Mouse (Mus musculus) kidney, postnatal 25 days (tissue): Measurements from ENCODE around the gene Tmem132c.
A peak's percentile ranks its signal among the peaks of the same experiment; 100 is the strongest.

Experiments used
- DNase-seq, 2 experiments: peaks; one replicate each; pipeline ENCODE4 v3.0.0; 2021; ENCODE audit warnings: mixed read lengths in 2 of 2

The Tmem132c gene

GRCm38 (mm10) chr5:127431561-127431960 lies 190.0 kb downstream of the Tmem132c start:
- DNase-seq, result no peak

GRCm38 (mm10) chr5:127436836-127437235 lies 195.2 kb downstream of the Tmem132c start:
- no peak for DNase-seq

GRCm38 (mm10) chr5:127438639-127439038 lies 197.0 kb downstream of the Tmem132c start:
- DNase-seq, result no peak

DNA sequence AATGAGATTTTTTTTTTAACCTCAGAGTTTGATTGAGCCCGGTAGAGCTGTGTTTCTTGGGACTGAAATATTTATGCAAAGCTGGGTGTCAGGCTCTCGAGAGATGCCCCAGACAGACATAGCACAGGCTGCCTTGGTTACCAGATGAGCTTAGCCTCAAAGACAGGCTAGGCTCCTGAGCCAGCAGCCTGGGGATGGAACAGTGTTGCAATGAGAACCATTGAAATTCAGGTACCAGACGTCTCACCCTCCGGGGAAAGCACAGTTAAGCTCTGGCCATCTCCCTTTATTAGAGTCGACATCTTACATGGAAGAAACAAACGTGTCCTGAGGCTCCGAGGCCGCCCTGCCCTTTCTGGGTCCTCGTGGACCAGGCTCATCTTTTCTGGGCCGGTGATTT lies 200.4 kb downstream of the Tmem132c start:
- DNase-seq, result no peak

DNA sequence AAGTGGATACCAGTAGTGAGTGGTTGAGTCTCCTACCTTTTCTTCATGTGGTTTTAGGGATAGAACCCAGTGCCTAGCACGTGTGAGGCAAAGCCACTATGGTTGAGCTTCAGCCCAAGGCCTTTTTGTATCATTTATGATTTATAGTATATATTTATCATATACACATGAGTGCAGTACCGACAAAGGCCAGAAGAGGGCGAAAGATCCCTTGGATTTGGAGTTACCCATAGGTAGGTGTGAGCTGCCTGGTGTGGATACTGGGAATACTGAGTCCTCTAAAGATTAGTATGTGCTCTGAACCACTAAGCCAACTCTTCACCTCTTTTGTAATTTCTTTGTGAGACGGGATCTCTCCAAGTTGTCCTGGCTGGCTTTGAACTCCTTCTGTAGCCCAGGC lies 212.0 kb downstream of the Tmem132c start:
- DNase-seq, result peak in 1 of 2 experiments; percentile 41

DNA sequence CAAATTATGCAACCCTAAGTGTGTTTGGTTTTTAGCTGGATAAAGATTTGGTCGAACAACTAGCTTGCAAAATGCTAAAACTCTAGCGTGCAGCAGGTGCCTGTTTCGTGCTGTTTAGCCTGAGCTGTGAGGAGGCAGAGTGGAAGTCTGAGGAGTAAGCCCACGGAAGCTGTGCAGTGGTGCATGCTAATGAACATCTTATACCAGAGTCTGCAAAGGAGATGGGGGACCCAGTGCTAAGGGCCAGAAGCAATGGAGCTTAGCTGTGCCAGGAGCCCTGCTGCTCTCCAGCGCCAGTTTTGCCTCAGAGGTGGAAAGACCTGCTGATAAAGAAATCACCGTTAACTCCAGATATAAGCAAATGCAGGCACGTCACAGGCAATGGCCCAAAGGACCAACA lies 212.5 kb downstream of the Tmem132c start:
- no peak for DNase-seq

DNA sequence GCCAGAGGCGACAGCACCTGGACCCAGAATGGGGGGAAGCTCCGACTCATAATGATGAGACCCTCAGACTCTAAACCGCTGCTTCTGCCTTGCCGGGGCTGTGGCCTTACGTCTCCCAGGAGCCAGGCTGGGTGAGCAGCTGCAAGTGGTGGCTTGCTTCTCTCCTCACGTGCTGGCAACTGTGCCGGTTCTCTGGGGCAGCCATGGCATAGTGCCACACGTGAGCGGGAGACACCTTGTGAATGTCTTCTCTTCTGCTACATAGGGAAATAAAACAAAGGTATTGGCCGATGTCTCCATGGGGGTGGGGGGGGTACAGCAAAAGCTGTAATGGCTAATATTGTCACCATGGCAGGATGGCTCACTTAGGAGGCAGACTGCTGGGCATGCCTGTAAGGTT lies 214.5 kb downstream of the Tmem132c start:
- no peak for DNase-seq

DNA sequence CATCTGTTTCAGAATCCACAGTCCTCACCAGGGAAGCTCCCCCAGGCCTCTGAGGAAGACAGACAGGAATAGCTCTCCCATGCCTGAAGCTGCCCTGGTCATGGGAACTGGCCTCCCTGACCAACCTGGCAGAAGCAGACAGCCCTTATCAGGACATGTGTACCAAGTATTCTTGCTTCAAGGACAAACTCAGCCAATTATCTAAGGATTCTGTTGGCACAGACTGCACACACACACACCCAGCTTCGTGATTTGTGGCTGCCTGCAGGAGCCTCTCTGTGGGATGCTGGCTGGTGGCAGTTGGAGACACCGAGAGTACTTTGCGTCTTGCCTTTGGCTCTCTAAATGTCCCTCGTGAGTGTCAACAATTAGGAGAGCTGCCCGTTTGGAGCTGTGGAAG lies 226.5 kb downstream of the Tmem132c start:
- DNase-seq, result no peak

GRCm38 (mm10) chr5:127470351-127470750 lies 228.7 kb downstream of the Tmem132c start:
- no peak for DNase-seq

- DNase-seq, result no peak
Measured at GRCm38 (mm10) chr5:127471902-127472301, 230.3 kb downstream of the Tmem132c start.

DNA sequence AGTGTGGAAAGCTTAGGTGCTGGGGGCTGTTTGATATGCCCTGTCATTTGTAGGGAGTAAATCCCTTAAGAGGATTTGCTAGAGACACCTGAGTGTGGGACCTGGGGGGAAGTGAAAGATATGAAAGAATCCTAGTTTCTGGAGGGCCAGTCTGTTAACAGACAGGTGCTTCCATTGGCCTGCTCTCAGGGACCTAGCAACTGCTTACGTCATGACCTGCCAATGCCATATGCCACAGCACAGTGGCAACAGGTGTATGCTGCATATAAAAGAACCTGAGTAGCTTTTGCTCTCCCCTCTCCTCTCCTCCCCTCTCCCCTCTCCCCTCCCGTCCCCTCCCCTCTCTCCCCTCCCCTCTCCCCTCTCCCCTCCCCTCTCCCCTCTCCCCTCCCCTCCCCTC lies 232.1 kb downstream of the Tmem132c start:
- DNase-seq, result no peak

DNA sequence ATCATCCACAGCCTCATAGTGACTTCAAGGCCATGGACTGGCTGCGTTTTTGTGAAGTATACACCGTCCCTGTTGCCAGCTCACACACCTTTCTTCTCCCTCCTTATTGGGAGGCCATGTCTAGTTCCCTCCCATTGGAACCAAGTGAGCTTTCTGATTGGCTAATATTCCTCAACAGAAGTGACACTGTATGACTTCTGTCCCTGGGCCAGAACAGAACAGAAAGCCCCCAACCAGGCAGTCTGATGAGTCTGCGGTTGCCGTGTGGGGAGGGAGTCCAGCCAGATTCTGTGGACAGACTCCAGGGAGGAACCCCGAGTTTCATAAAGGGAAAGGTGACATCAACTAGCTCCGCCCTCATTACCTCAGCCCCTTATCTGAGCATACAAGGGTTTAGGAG lies 233.2 kb downstream of the Tmem132c start:
- DNase-seq, result no peak

GRCm38 (mm10) chr5:127477790-127478189 lies 236.2 kb downstream of the Tmem132c start:
- no peak for DNase-seq

GRCm38 (mm10) chr5:127478322-127478721 lies 236.7 kb downstream of the Tmem132c start:
- DNase-seq, result no peak

DNA sequence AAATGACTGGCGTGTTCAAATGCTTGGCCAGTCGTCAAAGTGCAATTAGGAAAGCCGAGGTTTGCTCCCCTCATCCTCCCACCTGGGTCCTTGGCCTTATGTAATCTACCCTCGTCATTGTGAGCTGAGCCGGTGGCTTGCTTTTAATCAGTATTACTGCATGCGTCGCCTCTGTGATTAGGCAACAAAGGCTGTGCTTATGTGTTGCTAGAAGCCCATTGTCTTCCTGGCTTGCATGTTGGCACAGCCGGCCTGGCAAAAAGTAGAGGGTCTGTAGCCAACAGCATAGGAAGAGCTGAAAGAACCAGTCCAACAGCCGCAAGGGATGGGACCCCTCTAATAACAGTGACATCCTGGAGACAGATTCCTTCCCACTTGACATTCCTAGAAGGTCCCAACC lies 239.3 kb downstream of the Tmem132c start:
- DNase-seq, result no peak

GRCm38 (mm10) chr5:127481416-127481815 lies 239.8 kb downstream of the Tmem132c start:
- peak in 1 of 2 experiments; percentile 57 for DNase-seq

GRCm38 (mm10) chr5:127482342-127482741 lies 240.7 kb downstream of the Tmem132c start:
- DNase-seq, result no peak

- no peak for DNase-seq
Measured at GRCm38 (mm10) chr5:127483955-127484659, 242.5 kb downstream of the Tmem132c start.

DNA sequence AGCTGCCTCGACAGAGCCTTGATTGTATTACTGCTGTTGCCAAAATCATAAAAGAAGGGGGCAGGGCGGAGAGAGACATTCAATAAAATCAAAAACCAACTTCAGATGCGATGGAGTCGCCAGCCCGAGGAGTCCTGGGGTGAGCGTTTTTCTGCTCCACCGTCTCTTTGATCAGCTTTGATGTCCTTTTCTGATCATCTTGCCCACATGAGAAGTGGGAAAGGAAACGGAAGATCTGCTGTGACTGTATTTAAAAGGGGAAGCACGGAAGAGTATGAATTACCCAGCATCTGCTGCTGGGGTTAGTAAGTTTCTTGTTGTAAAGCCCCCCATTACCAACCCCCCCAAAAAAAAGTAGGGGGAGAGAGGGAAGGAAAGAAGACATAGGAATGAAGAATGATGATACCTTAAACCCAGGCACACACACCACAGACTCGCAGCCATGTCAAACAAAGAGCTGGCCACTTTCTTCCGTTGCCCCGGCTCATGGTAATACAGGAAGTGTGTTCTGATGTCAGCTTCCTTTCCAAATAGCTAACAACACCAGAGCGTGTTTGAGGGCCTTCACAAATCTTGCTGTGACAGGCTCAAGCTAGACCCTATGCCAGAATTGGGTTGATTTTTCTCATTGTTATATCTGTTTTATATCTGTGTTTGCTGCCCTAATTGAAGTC lies 243.3 kb downstream of the Tmem132c start:
- DNase-seq, result no peak

- DNase-seq, result no peak
Measured at GRCm38 (mm10) chr5:127487190-127487589, 245.6 kb downstream of the Tmem132c start.

GRCm38 (mm10) chr5:127488666-127489065 lies 247.1 kb downstream of the Tmem132c start:
- DNase-seq, result no peak

- no peak for DNase-seq
Measured at GRCm38 (mm10) chr5:127491724-127492123, 250.1 kb downstream of the Tmem132c start.

- DNase-seq, result no peak
Measured at GRCm38 (mm10) chr5:127496895-127497294, 255.3 kb downstream of the Tmem132c start.

GRCm38 (mm10) chr5:127499151-127499827 lies 257.7 kb downstream of the Tmem132c start:
- no peak for DNase-seq
